Mouse (Mus musculus) CH12.LX (cell line): ENCODE results near the gene Ano1.

ENCODE experiments used
- CTCF ChIP-seq, 2 experiments: IDR thresholded peaks in 1 of 2; conservative IDR thresholded peaks in 1 of 2; 2 replicates each; pipeline ENCODE4 v1.5.1; 2011 to 2012; ENCODE audit warnings: low read depth in 2 of 2, low read length in 2 of 2, improper control_type of control experiment in 1 of 2, inconsistent platforms in 1 of 2, mild to moderate bottlenecking in 1 of 2, moderate library complexity in 1 of 2
- EP300 ChIP-seq: IDR thresholded peaks from 2 replicates; pipeline ENCODE4 v1.6.1; 2011; ENCODE audit warnings: low read length, improper control_type of control experiment
- KAT2A ChIP-seq: IDR thresholded peaks from 2 replicates; pipeline ENCODE4 v1.6.1; 2012; ENCODE audit warnings: low read length, improper control_type of control experiment, inconsistent platforms; ENCODE audit not compliant: insufficient replicate concordance
- MAX ChIP-seq: IDR thresholded peaks from 2 replicates; pipeline ENCODE4 v1.6.1; 2011; ENCODE audit warnings: low read length, improper control_type of control experiment
- NRF1 ChIP-seq: IDR thresholded peaks from 2 replicates; pipeline ENCODE4 v1.6.1; 2014; ENCODE audit warnings: low read depth, mild to moderate bottlenecking, inconsistent platforms, low read length, improper control_type of control experiment, moderate library complexity
- PAX5 ChIP-seq: IDR thresholded peaks from 2 replicates; pipeline ENCODE4 v1.6.1; 2012; ENCODE audit warnings: low read length, inconsistent platforms, mixed read lengths
- TCF12 ChIP-seq: IDR thresholded peaks from 2 replicates; pipeline ENCODE4 v1.6.1; 2014; ENCODE audit warnings: low read depth, mild to moderate bottlenecking, inconsistent platforms, low read length, improper control_type of control experiment
- UBTF ChIP-seq: IDR thresholded peaks from 2 replicates; pipeline ENCODE4 v1.6.1; 2012; ENCODE audit warnings: low read depth, mild to moderate bottlenecking, inconsistent platforms, low read length, improper control_type of control experiment, moderate library complexity

DNA sequence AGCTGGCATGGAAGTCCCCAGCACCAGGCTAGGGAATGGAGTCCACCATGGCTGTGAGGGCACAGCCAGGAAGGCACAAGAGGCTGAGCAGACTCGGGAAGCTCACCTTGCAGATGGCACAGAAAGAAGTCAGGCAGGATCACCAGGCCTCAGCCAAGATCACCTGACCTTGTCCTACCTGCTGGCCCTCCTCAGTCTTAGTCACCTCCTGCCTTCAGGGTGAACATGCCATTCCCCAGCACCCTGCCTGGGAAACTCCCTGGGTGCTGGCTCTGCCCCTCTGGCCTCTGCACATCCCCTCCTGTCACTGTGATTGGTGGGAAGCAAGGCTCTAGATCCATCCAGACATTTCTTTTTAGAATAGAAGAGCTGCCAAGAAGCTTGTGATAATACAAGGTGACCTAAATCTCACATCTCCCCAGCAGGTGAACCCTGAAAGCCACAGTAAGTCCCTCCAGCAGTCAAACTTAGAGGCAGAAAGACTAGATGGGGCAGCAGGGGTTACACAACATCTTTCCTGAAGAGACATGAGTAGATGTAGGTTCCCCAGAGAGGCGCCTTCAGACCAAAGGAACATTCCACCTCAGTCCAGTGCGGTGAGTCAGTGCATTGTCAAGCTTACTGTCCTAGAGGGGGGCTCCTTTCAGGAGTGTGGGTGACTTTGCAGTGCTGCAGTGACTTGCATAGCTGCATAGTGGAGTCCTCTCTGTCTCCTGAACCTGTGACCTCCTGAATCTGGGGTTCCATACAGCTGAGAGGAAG lies 184.7 kb downstream of the Ano1 start:
- TF ChIP-seq UBTF: no peak
- TF ChIP-seq EP300: no peak
- TF ChIP-seq CTCF (conservative IDR thresholded peaks at IDR 0.05 in 1 of 2, IDR thresholded peaks at IDR 0.05 in 1 of 2; ENCODE audit: low read depth in 2 of 2, low read length in 2 of 2): no peak
- TF ChIP-seq PAX5: no peak
- TF ChIP-seq KAT2A: no peak
- no peak for TF ChIP-seq NRF1
- no peak for TF ChIP-seq TCF12
- no peak for TF ChIP-seq MAX
